Mouse (Mus musculus) forebrain, embryonic 16.5 days (tissue): ENCODE measurements around the gene Pnmt. TPM values are rescaled to one million over a fixed set of nuclear protein-coding genes. Genes with fewer than 3 reads are reported as not detected.

Experiments
- ATAC-seq: fragments of 200-750 bp; cut with Nextera tagmentation; 2 replicates; pipeline ENCODE4 v1.8.0; 2017; ENCODE audit warnings: mild to moderate bottlenecking, moderate library complexity
- H3K27ac ChIP-seq: fragments of 300-500 bp; sonication (generic); 2 replicates; pipeline ENCODE4 v1.5.1; 2014; ENCODE audit warnings: low read length, control low read depth
- H3K27me3 ChIP-seq: fragments of 300-500 bp; sonication (generic); replicated peaks from 2 replicates; pipeline ENCODE4 v1.6.1; 2014; ENCODE audit warnings: low read length; ENCODE audit not compliant: control insufficient read depth, insufficient read depth
- H3K36me3 ChIP-seq: fragments of 300-500 bp; sonication (generic); 2 replicates; pipeline ENCODE4 v1.6.1; 2014; ENCODE audit not compliant: control insufficient read depth, insufficient read depth
- H3K4me1 ChIP-seq: fragments of 300-500 bp; sonication (generic); replicated peaks from 2 replicates; pipeline ENCODE4 v1.6.1; 2014; ENCODE audit warnings: low read length; ENCODE audit not compliant: control insufficient read depth, insufficient read depth
- H3K4me2 ChIP-seq: fragments of 300-500 bp; sonication (generic); 2 replicates; pipeline ENCODE4 v1.6.1; 2014; ENCODE audit warnings: mild to moderate bottlenecking, low read length, control low read depth
- H3K4me3 ChIP-seq: fragments of 300-500 bp; sonication (generic); replicated peaks from 2 replicates; pipeline ENCODE4 v1.5.1; 2014; ENCODE audit warnings: mild to moderate bottlenecking, low read length, control low read depth
- H3K9ac ChIP-seq: fragments of 300-500 bp; sonication (generic); replicated peaks from 2 replicates; pipeline ENCODE4 v1.6.1; 2014; ENCODE audit warnings: low read depth, low read length, control low read depth
- H3K9me3 ChIP-seq: fragments of 300-500 bp; sonication (generic); 2 replicates; pipeline ENCODE4 v1.6.1; 2016; ENCODE audit warnings: low read length; ENCODE audit not compliant: control insufficient read depth
- WGBS: fragments of 180-500 bp; shearing (Covaris S2); extraction: QIAGEN DNeasy Blood & Tissue Kit; methylation state at CpG from one replicate; pipeline ENCODE4 v1.1.7; 2014; 5-methylcytosine and 5-hydroxymethylcytosine counted together
- polyA plus RNA-seq: library from polyadenylated mRNA; unstranded; fragments of >200 nt; fragmentation: Nextera tagmentation; extraction: Ambion mirVana; gene quantifications from 2 replicates; pipeline ENCODE4 v1.2.1, GENCODE M21; 2015

Gene Pnmt
- polyA plus RNA-seq: 0.21 and 0.86 TPM in 2 replicates

DNA sequence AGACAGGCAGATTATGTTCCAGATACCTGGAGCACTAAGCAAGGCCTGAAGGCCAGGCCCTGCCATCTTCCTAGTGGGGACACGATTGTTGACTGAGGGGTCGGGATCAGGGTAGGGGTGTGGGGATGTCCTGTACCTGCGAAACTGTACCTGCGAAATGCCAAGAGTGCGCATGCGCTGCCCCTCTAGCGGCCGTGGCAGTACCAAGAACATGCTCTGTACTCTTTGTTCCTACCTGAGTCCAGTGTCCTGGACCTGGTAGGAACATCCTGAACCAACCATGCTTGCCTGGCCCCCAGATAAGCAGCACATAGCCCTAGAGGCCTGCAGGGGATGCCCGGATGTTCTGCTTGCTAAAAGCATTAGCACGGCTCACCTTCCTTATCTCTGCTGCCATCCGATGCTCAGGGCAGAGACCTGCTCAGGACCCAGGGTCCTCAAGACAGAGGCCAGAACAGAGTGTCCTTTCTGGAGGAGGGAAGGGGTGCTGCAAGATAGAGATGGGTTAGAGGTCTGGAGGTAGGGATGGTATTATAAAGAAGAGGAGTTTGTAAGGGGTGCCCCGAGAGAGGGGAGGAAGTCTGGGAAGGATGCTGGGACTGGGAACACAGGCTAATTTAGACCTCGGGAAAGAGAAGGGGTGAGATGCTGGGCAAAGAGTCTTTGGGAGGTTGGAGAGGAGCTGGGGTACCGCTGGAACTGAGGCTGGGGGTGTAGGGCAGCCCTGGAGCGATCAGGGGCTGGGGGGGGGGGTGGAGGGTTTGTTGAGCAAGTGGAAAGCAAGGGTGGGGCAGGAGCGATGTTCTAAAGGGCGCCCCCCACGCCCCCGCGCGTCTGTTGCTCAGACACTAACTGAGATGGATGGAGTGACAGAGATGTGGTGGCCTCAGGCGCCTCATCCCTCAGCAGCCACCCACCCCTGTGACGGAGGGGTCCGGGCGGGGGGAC is at the start of gene Pnmt:
TSS of gene Pnmt (plus strand) at position 813 of the 948 bp plus-strand sequence.
- no peaks in the 10 kb centered on the region for H3K4me1 ChIP-seq
- no peaks in the 10 kb centered on the region for H3K9me3 ChIP-seq
- H3K27me3 ChIP-seq: peaks cover 8% of the 10 kb centered on the region
- no peak within 1 kb of the TSS; the same call in 1 of the 2 replicates for H3K9ac ChIP-seq
- no peaks in the 10 kb centered on the region for H3K36me3 ChIP-seq
- no peak within 1 kb of the TSS for H3K27ac ChIP-seq
- H3K4me2 ChIP-seq: no peak within 1 kb of the TSS
- H3K4me3 ChIP-seq: no peak within 1 kb of the TSS
- 55% methylated on average over 25 of the region's 25 CpGs for WGBS
- ATAC-seq: no peak

DNA sequence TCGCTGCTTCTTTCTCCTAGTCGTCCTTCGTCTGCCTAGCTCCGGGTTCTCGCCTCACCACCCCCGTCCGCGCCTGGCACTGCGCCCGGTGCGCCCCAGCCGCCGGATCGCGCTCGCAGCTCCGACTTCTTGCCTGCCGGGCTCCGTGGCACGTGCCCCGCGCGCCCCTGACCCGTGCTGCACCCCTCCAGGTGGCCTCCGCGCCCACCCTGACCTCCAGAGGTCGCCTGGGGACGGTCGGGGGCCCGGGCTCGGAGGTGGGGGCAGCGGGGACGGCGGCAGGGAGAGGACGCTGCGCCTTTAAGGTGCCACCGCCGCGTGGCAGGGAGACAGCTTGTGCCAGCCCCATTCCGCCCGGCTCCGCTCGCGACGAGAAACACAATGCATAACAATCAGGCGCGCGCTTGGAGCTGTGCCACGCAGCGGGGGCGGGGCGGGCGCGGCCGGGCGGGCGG is 47.7 kb upstream of the Pnmt start:
- WGBS: under 1% methylated on average over 47 of the region's 57 CpGs
- Histone ChIP-seq H3K36me3 (no peaks in the 10 kb centered on the region), H3K9me3 (no peaks in the 10 kb centered on the region), H3K4me2 (peak overlapping the region; percentile 90), H3K9ac (peak overlapping the region; percentile 87), H3K27me3 (peaks cover 13% of the 10 kb centered on the region), H3K4me3 (peak overlapping the region; percentile 59), H3K4me1 (peaks cover 66% of the 10 kb centered on the region), H3K27ac (peak overlapping the region; percentile 100)
- ATAC-seq: peak; percentile 54

DNA sequence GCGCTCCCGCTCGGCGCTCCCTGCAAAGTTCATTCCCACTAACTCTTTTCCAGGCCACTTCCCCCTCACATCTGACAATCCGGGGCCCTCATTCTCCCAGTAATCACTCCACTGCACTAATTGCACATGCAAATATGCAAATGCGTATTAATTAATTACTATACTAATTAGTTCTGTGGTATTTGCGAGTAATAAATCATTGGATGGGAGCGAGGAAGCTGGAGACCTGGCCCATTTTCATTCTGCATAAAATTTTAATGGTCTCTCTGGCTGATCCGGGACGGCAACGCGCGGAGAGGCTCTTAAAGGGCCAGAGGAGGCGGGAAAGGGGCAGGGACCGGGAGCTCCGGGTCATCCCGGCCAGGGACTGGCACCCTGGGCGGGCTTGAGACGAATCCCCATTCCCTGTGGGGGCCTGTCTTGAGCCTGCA is 47.2 kb upstream of the Pnmt start:
- H3K4me2 ChIP-seq: peak overlapping the region; percentile 90
- no peaks in the 10 kb centered on the region for H3K9me3 ChIP-seq
- H3K27me3 ChIP-seq: peaks cover 13% of the 10 kb centered on the region
- peak; percentile 47 for ATAC-seq
- peak overlapping the region; percentile 59 for H3K4me3 ChIP-seq
- peak overlapping the region; percentile 100 for H3K27ac ChIP-seq
- H3K36me3 ChIP-seq: no peaks in the 10 kb centered on the region
- under 1% methylated on average over 18 of the region's 19 CpGs for WGBS
- H3K4me1 ChIP-seq: peaks cover 61% of the 10 kb centered on the region
- H3K9ac ChIP-seq: peak overlapping the region; percentile 87

DNA sequence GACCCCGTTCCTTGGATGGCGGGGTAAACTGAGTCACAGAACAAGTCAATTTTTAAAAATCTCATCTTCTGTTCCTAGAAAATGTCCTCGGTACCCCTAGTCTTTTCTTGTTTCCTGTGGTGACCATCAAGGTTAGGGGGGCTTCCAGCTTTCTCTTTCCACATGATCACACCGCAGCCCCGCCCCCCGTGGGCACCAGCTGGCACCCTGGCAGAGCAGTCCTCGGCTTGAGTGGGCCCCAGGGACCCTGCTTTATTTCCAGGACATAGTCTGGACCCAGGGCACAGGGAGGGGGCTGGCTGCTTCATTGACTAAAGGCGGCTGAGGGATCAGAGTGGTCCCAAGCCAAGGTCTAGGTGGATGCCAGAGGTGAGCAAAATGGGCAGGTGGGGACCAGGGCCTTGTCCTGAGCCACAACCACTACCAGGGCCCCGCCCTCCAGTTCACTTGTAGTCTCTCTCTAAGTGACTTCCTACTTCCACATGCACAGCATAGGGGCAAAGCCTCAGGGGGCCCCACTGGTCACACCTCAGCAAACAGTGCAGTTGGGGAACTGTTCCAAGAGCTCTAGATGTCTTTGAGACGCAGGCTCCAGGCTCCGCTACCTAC is 46.5 kb upstream of the Pnmt start:
- peaks cover 13% of the 10 kb centered on the region for H3K27me3 ChIP-seq
- H3K9me3 ChIP-seq: no peaks in the 10 kb centered on the region
- peak overlapping the region; percentile 59 for H3K4me3 ChIP-seq
- H3K9ac ChIP-seq: peak overlapping the region; percentile 87
- WGBS: 8% methylated on average over 11 of the region's 11 CpGs
- no peak for ATAC-seq
- no peaks in the 10 kb centered on the region for H3K36me3 ChIP-seq
- peak overlapping the region; percentile 100 for H3K27ac ChIP-seq
- peaks cover 54% of the 10 kb centered on the region for H3K4me1 ChIP-seq
- peak overlapping the region; percentile 90 for H3K4me2 ChIP-seq

DNA sequence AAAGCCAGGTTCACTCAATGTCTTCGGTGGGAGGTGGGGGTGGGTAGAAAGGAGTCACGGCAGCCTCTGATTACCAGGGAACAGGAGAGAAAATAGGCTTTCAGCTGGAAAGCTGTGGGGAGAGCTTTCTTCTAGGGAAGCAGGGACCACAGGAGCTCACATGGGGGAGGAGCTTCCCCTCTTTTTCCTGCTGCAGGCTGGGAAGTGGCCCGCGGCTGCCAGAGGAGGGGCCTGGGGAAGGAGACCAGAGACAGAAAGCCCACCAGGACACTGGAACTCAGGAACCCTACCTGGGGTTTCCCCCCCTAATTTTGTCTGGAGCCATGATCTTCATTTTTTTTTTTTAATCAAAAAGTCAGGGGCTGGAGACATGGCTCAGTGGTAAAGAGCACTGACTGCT is 45.7 kb upstream of the Pnmt start:
- H3K4me2 ChIP-seq: no peak overlapping the region
- H3K27me3 ChIP-seq: peaks cover 13% of the 10 kb centered on the region
- no peak overlapping the region; the same call in 1 of the 2 replicates for H3K27ac ChIP-seq
- H3K9me3 ChIP-seq: no peaks in the 10 kb centered on the region
- H3K36me3 ChIP-seq: no peaks in the 10 kb centered on the region
- WGBS: 13% methylated on average over 3 of the region's 4 CpGs
- peaks cover 51% of the 10 kb centered on the region for H3K4me1 ChIP-seq
- ATAC-seq: no peak
- H3K4me3 ChIP-seq: no peak overlapping the region
- H3K9ac ChIP-seq: no peak overlapping the region

DNA sequence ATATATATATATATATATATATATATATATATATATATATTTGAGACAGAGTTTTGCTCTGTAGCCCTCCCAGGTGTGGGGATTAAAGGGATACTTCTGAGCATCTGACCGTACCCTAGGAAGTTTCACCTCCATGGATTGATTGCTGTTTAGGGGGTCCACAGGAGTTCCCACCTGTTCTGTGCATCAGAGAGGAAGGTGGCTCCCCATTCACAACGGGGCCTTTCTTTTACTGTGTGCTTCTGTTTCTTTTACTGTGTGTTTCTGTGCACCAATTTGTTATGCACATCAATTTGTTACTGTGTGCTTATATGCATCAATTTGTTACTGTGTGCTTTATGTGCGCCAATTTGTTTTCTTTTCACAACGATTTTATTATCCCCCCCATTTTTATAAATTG is 45.1 kb upstream of the Pnmt start:
- H3K27ac ChIP-seq: no peak overlapping the region
- WGBS: 61% methylated on average over 4 of the region's 4 CpGs
- H3K4me2 ChIP-seq: no peak overlapping the region
- no peak for ATAC-seq
- no peaks in the 10 kb centered on the region for H3K9me3 ChIP-seq
- H3K36me3 ChIP-seq: no peaks in the 10 kb centered on the region
- H3K27me3 ChIP-seq: peaks cover 12% of the 10 kb centered on the region
- no peak overlapping the region for H3K9ac ChIP-seq
- H3K4me1 ChIP-seq: peaks cover 50% of the 10 kb centered on the region
- no peak overlapping the region for H3K4me3 ChIP-seq

DNA sequence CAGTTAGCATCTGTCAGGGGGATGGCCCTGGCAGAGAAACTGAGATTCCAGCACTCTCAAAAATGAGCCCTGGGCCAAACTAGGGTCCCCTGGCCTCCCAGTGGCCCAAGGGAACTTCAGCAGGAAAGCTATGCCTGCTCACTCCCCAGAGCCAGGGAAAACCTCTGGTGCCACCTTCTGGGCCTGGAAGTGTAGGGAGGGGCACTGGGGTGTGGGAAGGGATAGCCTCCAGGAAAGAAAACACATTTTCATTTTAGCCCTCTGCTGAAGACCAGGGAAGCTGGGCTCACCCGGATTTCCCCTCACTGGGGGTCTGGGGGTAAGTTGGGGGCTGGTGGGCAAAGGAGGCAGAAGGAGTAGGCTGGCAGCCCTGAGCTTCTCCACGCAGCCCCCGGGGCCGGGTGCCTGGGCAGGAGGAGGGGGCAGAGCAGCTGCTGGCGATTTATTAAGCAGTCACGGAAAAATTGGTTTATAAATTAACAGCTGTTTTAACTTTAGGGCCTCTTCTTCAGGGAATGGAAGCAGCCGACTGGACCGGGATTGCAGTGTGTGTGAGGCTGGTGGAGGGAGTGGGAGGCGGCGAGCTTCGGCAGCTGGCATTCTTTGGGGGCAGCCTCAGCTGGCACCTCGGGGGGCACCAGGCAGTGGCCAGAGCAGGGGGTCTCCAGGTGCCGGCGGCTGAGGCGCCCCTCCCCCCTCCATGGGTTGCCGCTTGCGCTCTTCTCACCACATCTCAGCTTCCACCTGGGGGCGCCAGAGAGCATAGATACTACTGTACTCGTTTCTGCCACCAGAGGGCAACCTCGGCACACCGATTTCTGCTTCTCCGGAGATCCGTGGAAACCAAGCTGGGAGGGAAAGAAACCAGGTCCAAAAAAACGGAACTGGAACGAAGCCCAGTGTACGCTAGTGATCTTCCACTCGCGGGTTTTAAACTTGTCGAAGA is 44.0 kb upstream of the Pnmt start:
- Histone ChIP-seq H3K9ac (peak overlapping the region; percentile 38; the same call in 1 of the 2 replicates), H3K4me3 (peak overlapping the region; percentile 33), H3K36me3 (no peaks in the 10 kb centered on the region), H3K4me1 (peaks cover 49% of the 10 kb centered on the region), H3K27me3 (peaks cover 15% of the 10 kb centered on the region), H3K9me3 (no peaks in the 10 kb centered on the region), H3K27ac (peak overlapping the region; percentile 60; the same call in 1 of the 2 replicates), H3K4me2 (peak overlapping the region; percentile 54)
- WGBS: 2% methylated on average over 29 of the region's 29 CpGs
- ATAC-seq: peak; percentile 53

DNA sequence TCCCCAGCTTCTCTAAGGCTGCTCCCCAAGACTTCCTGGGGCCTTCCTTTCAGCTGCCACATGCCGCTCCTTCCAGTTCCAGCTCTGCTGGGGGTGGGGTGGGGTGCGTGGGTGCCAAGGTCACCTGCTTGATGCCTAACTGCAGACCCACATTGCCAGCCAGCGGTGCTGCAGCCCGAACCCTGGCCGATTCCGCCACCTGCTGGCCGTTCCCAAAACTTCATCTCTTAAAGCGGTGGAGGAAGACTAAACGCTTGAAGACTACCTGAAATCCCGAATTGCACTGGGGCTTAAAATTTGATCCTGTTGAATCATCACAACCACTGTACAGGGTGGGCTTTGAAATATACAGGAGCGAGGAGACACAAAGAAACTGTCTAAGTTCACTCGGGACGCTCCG is 41.0 kb upstream of the Pnmt start:
- Histone ChIP-seq H3K9me3 (no peaks in the 10 kb centered on the region), H3K36me3 (no peaks in the 10 kb centered on the region), H3K4me3 (peak overlapping the region; percentile 22; the same call in 1 of the 2 replicates), H3K4me2 (peak overlapping the region; percentile 53), H3K27me3 (peaks cover 35% of the 10 kb centered on the region), H3K4me1 (peaks cover 46% of the 10 kb centered on the region), H3K9ac (no peak overlapping the region), H3K27ac (no peak overlapping the region)
- no peak for ATAC-seq
- under 1% methylated on average over 14 of the region's 14 CpGs for WGBS
